Mouse (Mus musculus): Measurements from ENCODE around the gene Abcf2. TPM values are rescaled to one million over a fixed set of nuclear protein-coding genes. Genes with fewer than 3 reads are reported as not detected.
A peak's percentile ranks its signal among the peaks of the same experiment; 100 is the strongest.

The Abcf2 gene
- polyA plus RNA-seq, 1 experiment from 2014 or later: 103 TPM

MicroRNAs within 50 kb of the gene (microRNA counts, 519-probe panel; counts per million panel counts)
- microRNA mmu-miR-671-3p: 110 counts per million, percentile 56 among the panel's probes with 10 or more counts
- microRNA mmu-miR-671-5p: 110 counts per million, percentile 56 among the panel's probes with 10 or more counts

Small RNAs within 50 kb of the gene (microRNA-seq; reads per million reads assigned to microRNA genes)
- gene Mir671: 461 reads per million, percentile 70 among the genes with 10 or more reads in this experiment

Other genes starting within 250 kb of the Abcf2 start
- 9.0 and 10.3 TPM in 2 replicates for gene Kcnh2, start 225.9 kb downstream of the Abcf2 start, polyA plus RNA-seq (2015; fragmentation: Nextera tagmentation; extraction: Ambion mirVana)
- 7.0 and 7.8 TPM in 2 replicates for gene Nos3, start 212.7 kb downstream of the Abcf2 start, polyA plus RNA-seq (2015; fragmentation: Nextera tagmentation; extraction: Ambion mirVana)
- gene Atg9b, start 185.3 kb downstream of the Abcf2 start, polyA plus RNA-seq (2015; fragmentation: Nextera tagmentation; extraction: Ambion mirVana): 0.39 and 0.69 TPM in 2 replicates
- 50.2 and 51.5 TPM in 2 replicates for gene Abcb8, start 183.8 kb downstream of the Abcf2 start, polyA plus RNA-seq (2015; fragmentation: Nextera tagmentation; extraction: Ambion mirVana)
- not detected in 2 replicates for gene Asic3, start 164.1 kb downstream of the Abcf2 start, polyA plus RNA-seq (2015; fragmentation: Nextera tagmentation; extraction: Ambion mirVana)
- gene Cdk5, start 153.9 kb downstream of the Abcf2 start, polyA plus RNA-seq (2015; fragmentation: Nextera tagmentation; extraction: Ambion mirVana): 95.9 and 102 TPM in 2 replicates
- 20.1 and 25.4 TPM in 2 replicates for gene Slc4a2, start 153.6 kb downstream of the Abcf2 start, polyA plus RNA-seq (2015; fragmentation: Nextera tagmentation; extraction: Ambion mirVana)
- 80.4 and 95.0 TPM in 2 replicates for gene Fastk, start 132.2 kb downstream of the Abcf2 start, polyA plus RNA-seq (2015; fragmentation: Nextera tagmentation; extraction: Ambion mirVana)
- gene Tmub1, start 129.6 kb downstream of the Abcf2 start, polyA plus RNA-seq (2015; fragmentation: Nextera tagmentation; extraction: Ambion mirVana): 46.5 and 49.6 TPM in 2 replicates
- gene Agap3, start 125.3 kb downstream of the Abcf2 start, polyA plus RNA-seq (2015; fragmentation: Nextera tagmentation; extraction: Ambion mirVana): 48.8 and 52.2 TPM in 2 replicates
- 0.17 and 0.20 TPM in 2 replicates for gene Gbx1, start 50.3 kb downstream of the Abcf2 start, polyA plus RNA-seq (2015; fragmentation: Nextera tagmentation; extraction: Ambion mirVana)
- gene Asb10, start 36.5 kb downstream of the Abcf2 start, polyA plus RNA-seq (2015; fragmentation: Nextera tagmentation; extraction: Ambion mirVana): 0.17 TPM in 1 of 2 replicates, not detected in the other
- gene 4931409K22Rik, start 20.7 kb downstream of the Abcf2 start, polyA plus RNA-seq (2015; fragmentation: Nextera tagmentation; extraction: Ambion mirVana): 0.07 and 0.08 TPM in 2 replicates
- gene Chpf2, start 9.3 kb upstream of the Abcf2 start, polyA plus RNA-seq (2015; fragmentation: Nextera tagmentation; extraction: Ambion mirVana): 17.8 and 18.6 TPM in 2 replicates
- gene Smarcd3, start 46.9 kb upstream of the Abcf2 start, polyA plus RNA-seq (2015; fragmentation: Nextera tagmentation; extraction: Ambion mirVana): 119 and 127 TPM in 2 replicates
- gene Nub1, start 108.1 kb upstream of the Abcf2 start, polyA plus RNA-seq (2015; fragmentation: Nextera tagmentation; extraction: Ambion mirVana): 41.2 and 42.8 TPM in 2 replicates
- gene Wdr86, start 153.3 kb upstream of the Abcf2 start, polyA plus RNA-seq (2015; fragmentation: Nextera tagmentation; extraction: Ambion mirVana): 3.8 and 4.9 TPM in 2 replicates
- gene Crygn, start 180.5 kb upstream of the Abcf2 start, polyA plus RNA-seq (2015; fragmentation: Nextera tagmentation; extraction: Ambion mirVana): 0.53 TPM in 1 of 2 replicates, not detected in the other